Mouse (Mus musculus): ENCODE measurements at regions not wholly inside any gene's neighbourhood (a gene's known extent, or its start where the extent isn't known, plus 50 kb on each side); places are given as distances from the start of the nearest gene placed in this dataset.
A peak's percentile ranks its signal among the peaks of the same experiment; 100 is the strongest.

GRCm38 (mm10) chr7:117278388-117278961 lies 102.3 kb upstream of the Xylt1 start:
- no peak for DNase-seq

GRCm38 (mm10) chr7:117282194-117282593 lies 98.6 kb upstream of the Xylt1 start:
- DNase-seq = peak; percentile 30

DNA sequence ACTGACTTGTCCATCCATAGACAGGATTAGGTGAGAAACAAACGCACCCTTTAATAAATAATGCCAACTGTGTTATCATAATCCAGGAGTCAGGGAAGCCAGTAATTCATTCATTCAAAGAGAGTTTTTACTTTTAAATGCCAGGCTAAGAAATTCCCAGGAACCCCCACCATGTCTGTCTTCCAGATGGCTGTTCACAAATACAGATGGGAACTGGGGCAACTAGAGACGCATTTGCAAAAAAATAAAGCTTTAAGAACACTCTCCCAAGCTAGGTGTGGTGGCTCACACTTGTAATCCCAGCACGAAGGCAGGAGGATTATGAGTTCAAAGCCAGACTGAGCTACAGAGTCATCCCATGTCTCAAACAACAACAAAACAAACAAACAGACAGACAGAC lies 95.6 kb upstream of the Xylt1 start:
- no peak for DNase-seq

GRCm38 (mm10) chr7:117285985-117286384 lies 94.8 kb upstream of the Xylt1 start:
- DNase-seq = peak; percentile 36

DNA sequence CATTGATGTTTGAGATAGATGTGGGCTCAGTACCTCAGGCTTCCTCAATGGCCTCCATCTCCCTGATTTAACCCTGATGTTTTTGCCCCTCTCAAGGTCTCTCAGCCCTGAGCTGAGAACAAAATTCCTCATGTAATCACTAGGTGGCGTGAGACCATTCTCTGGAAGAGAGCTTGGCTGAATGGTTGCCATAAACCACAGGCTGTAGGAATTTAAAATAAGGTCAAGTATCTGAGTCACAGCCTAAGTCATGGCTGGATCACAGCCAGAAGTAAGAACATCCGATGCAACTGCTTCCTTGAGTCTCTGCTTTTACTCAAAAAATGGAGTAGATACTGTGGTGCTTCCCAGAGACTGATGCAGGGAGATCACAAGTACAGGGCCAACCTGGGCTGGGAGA lies 77.1 kb upstream of the Xylt1 start:
- DNase-seq = peak; percentile 54

DNA sequence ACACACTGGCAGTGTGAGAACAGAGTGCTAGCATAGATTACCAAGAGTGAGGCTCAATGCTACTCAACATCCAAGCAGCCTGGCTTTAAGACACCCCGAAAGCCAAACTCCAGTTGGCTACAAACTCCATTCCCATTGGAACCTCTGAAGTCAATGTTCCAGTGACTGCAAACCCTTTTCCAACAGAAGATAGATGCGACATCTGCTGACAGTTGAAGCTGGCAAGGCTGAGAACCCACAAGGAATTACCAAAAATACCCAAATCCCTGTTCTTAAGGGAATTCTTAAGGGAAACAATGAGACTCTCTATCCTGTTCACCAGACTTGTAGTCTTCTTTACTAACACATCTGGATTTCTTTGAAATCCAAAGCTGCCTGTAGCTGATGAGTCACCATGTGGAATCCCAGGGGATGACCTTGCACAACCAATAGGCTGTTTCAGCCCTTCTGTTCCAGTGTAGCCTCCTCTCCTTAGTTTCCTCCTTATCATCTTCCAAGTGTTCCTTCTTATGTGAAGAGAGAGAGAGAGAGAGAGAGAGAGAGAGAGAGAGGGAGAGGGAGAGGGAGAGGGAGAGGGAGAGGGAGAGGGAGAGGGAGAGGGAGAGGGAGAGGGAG lies 70.1 kb upstream of the Xylt1 start:
- DNase-seq = no peak

GRCm38 (mm10) chr7:117311316-117311715 lies 69.5 kb upstream of the Xylt1 start:
- no peak for DNase-seq

GRCm38 (mm10) chr7:117316126-117316805 lies 64.5 kb upstream of the Xylt1 start:
- DNase-seq = no peak

GRCm38 (mm10) chr7:117317362-117317761 lies 63.4 kb upstream of the Xylt1 start:
- no peak for DNase-seq

DNA sequence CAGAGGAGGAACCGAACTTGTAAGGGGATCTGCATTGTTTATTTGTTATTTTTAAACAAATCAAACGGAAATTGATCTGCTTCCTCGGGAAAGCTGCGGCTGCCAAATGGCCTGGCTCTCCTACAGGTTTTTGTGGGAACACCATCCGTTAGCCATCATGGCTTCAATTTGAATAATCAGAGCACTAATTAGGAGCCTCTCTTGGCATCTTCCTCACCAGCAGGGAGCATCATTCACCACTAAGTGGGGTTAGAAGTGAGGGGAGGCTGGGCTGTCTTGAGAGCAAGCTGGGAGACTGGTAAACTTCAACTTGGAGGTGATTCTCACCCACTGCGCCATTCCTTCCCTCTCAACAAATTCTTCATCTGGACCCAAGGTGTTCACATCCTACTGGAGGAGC lies 60.2 kb upstream of the Xylt1 start:
- DNase-seq = peak; percentile 36
